Mouse (Mus musculus): ENCODE measurements around the gene Spryd4.
"Not testable (repeated sequence)": the region's sequence is repeated elsewhere in the genome, so short reads cannot be mapped to it uniquely, and the experiment has no call there.

Spryd4 gene

DNA sequence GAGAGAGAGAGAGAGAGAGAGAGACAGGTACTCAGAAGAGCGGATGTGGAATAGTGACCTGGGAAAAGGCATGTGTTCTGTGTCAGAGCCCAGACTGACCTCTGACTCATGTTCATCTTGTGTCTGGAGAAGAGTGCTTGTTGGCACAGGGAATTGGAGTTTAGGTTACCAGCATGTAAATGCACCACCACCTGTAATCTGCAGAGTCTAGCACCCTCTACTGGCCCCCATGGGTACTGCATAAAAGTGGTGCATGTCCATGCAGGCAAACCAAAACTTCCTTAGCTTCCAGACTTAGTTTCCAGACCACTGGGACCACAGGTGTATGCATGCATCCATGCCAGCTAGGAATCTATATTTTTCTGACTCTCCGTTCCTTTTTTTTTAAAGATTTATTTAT lies 25.6 kb downstream of the Spryd4 start:
- peak; percentile 94 for DNase-seq (ENCODE audit: low spot score)

DNA sequence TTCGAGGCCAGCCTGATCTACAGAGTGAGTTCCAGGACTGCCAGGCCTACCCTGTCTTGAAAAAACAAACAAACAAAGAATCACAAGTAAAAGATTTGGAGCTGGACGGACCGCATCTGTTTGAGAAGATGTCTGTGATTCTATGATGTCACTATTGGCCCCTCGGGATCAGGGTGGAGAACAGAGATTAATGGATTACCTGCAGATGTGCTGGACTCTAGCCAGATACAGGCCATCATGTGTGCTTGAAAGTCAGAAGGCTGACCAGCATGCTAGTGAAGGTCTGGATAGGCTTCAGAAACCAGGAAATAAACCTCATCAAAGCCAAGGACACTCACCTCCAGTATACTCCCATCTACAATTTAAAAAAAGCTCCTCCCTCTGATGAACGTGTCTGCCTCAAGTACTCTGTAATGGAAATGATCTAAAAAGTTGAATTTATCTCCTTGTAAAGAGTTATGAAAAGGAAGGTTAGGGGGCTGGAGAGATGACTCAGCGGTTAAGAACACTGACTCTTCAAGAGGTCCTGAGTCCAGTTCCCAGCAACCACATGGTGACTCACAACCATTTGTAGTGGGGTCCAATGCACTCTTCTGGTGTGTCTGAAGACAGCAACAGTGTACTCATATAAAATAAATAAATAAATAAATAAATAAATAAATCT lies 26.2 kb downstream of the Spryd4 start:
- DNase-seq (ENCODE audit: low spot score) = no peak

DNA sequence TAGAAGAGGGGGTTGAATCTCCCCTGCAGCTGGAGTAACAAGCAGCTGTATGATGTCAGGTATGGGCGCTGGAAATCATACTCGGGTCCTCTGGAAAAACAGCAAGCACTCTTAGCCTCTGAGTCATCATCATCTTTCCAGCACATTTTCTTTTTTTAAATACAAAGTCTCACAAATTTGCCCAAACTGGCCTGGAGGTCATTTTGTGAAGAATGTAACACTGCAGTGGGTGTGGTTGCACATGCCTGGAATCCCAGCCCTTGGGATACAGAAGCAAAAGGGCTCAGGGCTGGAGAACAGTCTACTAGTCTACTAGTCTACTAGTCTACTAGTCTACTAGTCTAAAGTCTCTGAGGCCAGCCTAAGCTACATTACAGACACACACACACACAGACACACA lies 27.3 kb downstream of the Spryd4 start:
- no peak for DNase-seq (ENCODE audit: low spot score)

DNA sequence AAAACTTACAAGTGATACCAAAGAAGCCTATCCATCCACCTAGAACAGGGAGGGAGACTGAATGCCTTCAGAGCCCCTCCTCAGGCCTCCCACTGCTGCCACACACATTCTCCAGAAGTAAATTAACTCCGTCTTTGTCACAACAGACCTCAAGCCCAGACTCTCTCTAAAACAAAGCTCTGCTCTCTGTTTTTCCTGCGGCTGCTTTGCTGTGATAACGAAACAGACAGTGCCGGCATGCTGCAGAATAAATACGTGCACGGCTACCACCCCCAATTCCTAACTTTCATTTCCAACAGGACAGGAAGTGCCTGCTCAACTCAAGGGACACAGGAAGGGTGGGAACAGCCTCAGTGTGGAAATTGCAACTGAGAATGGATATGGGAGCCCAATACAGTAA lies 31.6 kb downstream of the Spryd4 start, which contains the start of gene Rbms2:
TSS of gene Rbms2 (minus strand) at position 309 of the 400 bp plus-strand sequence.
- peak; percentile 44 for DNase-seq (ENCODE audit: low spot score)

DNA sequence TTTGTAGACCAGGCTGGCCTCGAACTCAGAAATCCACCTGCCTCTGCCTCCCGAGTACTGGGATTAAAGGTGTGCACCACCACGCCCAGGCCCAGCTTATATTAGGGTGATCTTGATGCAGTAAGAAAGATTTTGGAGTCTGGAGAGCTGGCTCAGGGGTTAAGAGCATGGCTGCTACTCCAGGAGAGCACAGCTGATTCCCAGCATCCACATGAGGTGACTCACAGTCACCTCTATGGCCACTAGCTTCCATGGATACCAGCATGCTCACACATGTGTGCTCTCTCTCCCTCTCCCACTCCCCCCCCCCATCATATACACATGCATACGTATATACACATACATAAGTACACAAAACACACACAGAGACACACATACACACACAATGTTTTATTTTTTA lies 34.3 kb downstream of the Spryd4 start:
- DNase-seq (ENCODE audit: low spot score) = no peak

DNA sequence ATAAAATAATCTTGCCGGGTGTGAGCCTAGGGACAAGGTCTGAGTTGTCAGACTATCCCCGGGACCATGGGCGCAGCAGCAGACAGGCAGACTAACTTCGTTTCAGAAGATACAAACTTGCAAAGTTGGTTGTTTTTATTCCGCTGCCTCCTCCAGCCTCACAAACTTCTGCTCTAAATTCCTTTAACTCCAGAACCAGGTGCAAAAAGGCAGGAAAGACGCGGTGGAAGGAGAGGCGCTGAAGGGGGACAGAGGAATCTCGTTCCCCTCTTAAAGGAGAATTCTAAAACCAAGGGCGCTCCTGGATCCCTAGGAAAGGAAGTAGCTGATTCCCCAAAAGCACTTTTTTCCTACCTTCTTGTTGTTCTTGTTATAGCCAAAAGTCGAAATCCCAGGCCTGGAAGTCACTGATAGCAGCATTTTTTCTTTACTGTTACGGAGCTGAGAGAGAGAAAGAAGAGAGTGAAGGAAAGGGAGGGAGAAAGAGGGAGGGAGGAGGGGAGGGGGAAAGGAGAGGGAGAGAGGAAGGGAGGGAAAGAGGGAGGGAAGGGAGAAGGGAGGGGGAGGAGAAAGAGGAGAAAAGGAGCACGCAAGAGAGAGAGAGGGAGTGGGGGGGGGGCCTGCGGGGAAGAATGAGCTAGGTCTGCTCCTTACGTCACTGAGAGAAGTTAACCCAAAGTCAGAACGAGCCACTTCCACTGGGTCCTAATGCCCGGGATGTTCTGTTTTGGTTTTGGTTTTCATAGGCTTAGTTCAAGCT lies 35.4 kb downstream of the Spryd4 start:
- peak; percentile 95 for DNase-seq (ENCODE audit: low spot score)

DNA sequence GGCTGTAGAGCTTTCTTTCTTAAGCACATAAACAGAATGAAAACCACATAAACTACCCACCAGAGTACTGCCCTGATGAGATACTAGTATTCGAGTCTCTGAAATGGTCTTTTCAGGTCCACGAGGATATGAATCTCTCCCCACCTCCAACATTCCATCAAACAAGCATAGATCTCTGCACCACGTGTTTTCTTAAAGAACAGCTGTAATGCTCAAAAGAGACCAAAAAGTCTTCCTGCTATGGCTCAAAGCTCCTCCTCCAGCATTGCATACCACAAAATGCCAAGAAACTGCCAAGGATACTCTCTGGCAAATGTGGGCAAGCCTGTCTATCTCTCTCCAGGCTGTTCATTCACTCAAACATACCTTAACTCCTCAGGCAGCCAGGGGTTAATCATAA lies 36.3 kb downstream of the Spryd4 start:
- DNase-seq (ENCODE audit: low spot score) = no peak

DNA sequence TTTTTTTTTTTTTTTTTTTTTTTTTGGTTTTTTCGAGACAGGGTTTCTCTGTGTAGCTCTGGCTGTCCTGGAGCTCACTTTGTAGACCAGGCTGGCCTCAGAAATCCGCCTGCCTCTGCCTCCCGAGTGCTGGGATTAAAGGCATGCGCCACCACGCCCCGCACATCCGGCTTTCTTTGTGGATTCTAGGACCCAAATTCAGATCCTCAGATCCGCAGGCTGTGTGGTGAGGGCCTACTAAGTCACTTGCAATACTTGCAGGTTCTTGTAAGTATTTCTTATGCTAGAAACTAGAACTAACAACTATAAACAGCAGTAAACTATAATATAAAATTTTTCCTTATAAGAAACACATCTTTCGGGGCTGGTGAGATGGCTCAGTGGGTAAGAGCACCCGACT lies 40.3 kb downstream of the Spryd4 start:
- DNase-seq (ENCODE audit: low spot score) = not testable (repeated sequence)

DNA sequence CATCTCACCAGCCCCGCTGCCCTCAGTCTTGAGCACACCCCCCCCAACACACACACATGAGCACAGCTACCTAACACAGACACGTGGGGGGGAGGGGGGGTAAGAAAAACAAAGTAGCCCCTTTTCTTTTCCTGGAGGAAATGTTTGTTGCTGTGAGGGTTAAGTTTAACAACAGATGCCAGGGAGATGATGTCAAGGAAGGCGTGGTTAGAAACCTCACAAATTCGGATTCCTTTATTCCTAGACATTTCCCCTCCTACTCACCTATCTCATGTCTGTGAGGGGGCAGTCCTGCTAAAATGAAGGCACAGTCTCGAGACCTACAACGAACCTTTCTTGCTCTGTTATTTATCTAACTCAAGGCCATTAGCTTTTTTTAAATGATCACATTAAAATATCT lies 44.5 kb downstream of the Spryd4 start:
- DNase-seq (ENCODE audit: low spot score) = no peak

DNA sequence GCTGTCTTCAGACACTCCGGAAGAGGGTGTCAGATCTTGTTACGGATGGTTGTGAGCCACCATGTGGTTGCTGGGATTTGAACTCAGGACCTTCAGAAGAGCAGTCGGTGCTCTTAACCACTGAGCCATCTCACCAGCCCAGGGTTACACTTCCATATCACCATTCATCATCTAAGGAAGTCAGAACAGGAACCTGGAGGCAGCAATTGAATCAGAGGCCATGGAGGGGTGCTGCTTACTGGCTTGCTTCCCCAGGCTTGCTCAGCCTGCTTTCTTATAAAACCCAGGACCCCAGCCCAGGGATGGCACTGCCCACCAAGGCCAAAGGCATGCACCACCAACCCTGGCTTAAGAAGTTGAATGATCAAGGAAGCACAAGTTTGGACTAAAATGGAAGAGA lies 45.9 kb downstream of the Spryd4 start:
- DNase-seq (ENCODE audit: low spot score) = not testable (repeated sequence)
